Mouse (Mus musculus): ENCODE measurements around the gene Dido1. TPM values are rescaled to one million over a fixed set of nuclear protein-coding genes. Genes with fewer than 3 reads are reported as not detected.
A peak's percentile ranks its signal among the peaks of the same experiment; 100 is the strongest.

Dido1 gene
- polyA plus RNA-seq, 1 experiment from 2014 or later = 44.1 TPM

- DNase-seq (ENCODE audit: low spot score) (no peak), ATAC-seq (replicated peaks; ENCODE audit: low FRiP score) (no peak)
- no peaks in the 10 kb centered on the region for H3K4me1 ChIP-seq (replicated peaks; ENCODE audit: control insufficient read depth, insufficient read depth, low read length)
- WGBS = 89% methylated on average over 2 of the region's 2 CpGs
- no peaks in the 10 kb centered on the region for H3K27me3 ChIP-seq (ENCODE audit: control insufficient read depth, insufficient read depth, low read length)
- no peak overlapping the region for H3K4me3 ChIP-seq (ENCODE audit: low read depth, low read length)
- no peak overlapping the region for H3K4me2 ChIP-seq (ENCODE audit: low read depth, low read length, severe bottlenecking)
- H3K9me3 ChIP-seq (ENCODE audit: control insufficient read depth, low read length) = no peaks in the 10 kb centered on the region
- H3K27ac ChIP-seq (ENCODE audit: low read depth, low read length) = no peak overlapping the region
- peaks cover 24% of the 10 kb centered on the region for H3K36me3 ChIP-seq (ENCODE audit: control insufficient read depth, insufficient read depth, low read length)
- no peak overlapping the region for H3K9ac ChIP-seq (ENCODE audit: low read length)
Observed at GRCm38 (mm10) chr2:180681225-180681624, 28.6 kb downstream of the Dido1 start.

DNA sequence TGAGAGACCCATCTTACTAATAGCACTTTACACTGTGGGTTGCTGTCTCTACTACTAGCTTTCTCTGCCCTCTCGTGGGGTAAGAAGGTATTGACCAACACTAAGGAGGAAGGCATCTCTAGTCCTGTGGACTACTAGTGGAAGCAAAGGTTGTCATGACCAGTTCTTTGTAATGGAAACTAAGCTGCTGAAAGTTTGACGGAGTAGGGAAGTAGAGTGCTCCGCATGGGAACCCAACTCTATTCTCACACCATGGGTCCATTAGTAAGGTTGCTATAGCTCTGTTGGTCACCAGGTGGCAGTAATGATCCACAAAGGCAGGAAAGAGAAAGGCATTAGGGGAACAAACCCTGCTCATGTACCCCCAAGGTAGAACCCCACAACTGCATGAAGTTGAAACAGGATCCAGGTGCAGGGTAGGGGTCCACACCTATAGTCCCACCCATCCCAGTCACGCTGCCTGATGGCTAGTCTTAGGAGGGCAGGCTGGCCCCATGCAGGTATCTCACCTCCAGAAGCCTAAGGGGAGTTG, 31.1 kb downstream of the Dido1 start:
- no peaks in the 10 kb centered on the region for H3K9me3 ChIP-seq (ENCODE audit: control insufficient read depth, low read length)
- H3K27ac ChIP-seq (ENCODE audit: low read depth, low read length) = no peak overlapping the region
- H3K4me1 ChIP-seq (replicated peaks; ENCODE audit: control insufficient read depth, insufficient read depth, low read length) = no peaks in the 10 kb centered on the region
- H3K36me3 ChIP-seq (ENCODE audit: control insufficient read depth, insufficient read depth, low read length) = peaks cover 14% of the 10 kb centered on the region
- H3K9ac ChIP-seq (ENCODE audit: low read length) = no peak overlapping the region
- H3K4me3 ChIP-seq (ENCODE audit: low read depth, low read length) = no peak overlapping the region
- WGBS = 32% methylated on average over 4 of the region's 4 CpGs
- ATAC-seq (replicated peaks; ENCODE audit: low FRiP score) (peak; percentile 71), DNase-seq (ENCODE audit: low spot score) (peak; percentile 71)
- H3K4me2 ChIP-seq (ENCODE audit: low read depth, low read length, severe bottlenecking) = no peak overlapping the region
- H3K27me3 ChIP-seq (ENCODE audit: control insufficient read depth, insufficient read depth, low read length) = no peaks in the 10 kb centered on the region

GRCm38 (mm10) chr2:180676706-180677105, 33.1 kb downstream of the Dido1 start:
- no peak for ATAC-seq (replicated peaks; ENCODE audit: low FRiP score)
- Histone ChIP-seq H3K27me3 (ENCODE audit: control insufficient read depth, insufficient read depth, low read length) (no peaks in the 10 kb centered on the region), H3K4me1 (replicated peaks; ENCODE audit: control insufficient read depth, insufficient read depth, low read length) (no peaks in the 10 kb centered on the region), H3K4me3 (ENCODE audit: low read depth, low read length) (no peak overlapping the region), H3K4me2 (ENCODE audit: low read depth, low read length, severe bottlenecking) (no peak overlapping the region), H3K9me3 (ENCODE audit: control insufficient read depth, low read length) (no peaks in the 10 kb centered on the region), H3K36me3 (ENCODE audit: control insufficient read depth, insufficient read depth, low read length) (peaks cover 6% of the 10 kb centered on the region; the same call in 1 of the 2 replicates), H3K27ac (ENCODE audit: low read depth, low read length) (no peak overlapping the region), H3K9ac (ENCODE audit: low read length) (no peak overlapping the region)
- no peak for DNase-seq (ENCODE audit: low spot score)
- 95% methylated on average over 2 of the region's 2 CpGs for WGBS

DNA sequence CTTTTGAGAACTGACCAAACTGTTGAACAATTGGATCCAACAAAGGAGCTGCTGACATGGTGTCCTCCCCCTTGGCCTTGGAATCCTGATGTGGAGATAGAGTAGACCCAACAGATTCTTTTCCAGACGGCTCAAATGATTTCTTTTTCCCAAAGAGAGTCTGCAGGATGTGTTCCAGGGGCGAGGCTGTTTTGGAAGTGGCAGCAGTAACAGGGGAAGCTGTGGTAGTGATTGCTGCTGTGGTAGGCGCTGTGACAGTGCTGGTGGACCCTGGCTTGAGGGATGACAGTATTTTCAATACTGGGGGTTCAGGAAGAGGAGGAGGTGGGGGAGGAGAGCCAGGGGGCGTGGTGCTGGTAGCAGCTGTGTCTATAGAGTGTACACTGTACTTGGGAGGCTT, 47.8 kb downstream of the Dido1 start:
- no peak overlapping the region for H3K9ac ChIP-seq (ENCODE audit: low read length)

DNA sequence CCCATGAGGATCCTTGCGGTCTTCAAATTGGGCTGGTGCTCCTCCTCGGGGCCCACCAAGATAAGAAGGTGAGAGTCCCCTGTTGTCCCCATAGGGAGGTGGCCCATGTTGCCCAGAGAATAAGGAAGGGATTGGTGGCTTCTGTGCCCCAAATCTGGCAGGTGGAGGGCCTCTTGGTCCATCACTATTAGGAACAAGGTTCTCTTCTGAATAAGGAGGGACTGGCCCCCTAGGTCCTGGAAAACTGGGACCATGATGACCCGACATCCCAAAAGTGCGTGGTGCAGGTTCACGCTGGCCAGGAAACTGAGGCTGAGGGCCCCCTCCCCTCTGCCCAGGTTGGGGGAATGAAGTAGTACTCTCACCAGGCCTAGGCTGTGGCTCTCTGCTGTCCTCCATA, 49.3 kb downstream of the Dido1 start:
- DNase-seq (ENCODE audit: low spot score) = peak; percentile 47
- 97% methylated on average over 5 of the region's 5 CpGs for WGBS
- no peak overlapping the region for H3K4me3 ChIP-seq (ENCODE audit: low read depth, low read length)
- no peak overlapping the region for H3K27ac ChIP-seq (ENCODE audit: low read depth, low read length)
- H3K4me1 ChIP-seq (replicated peaks; ENCODE audit: control insufficient read depth, insufficient read depth, low read length) = 0 out of 2 replicates have a peak, but pooled peaks cover 6% of the 10 kb centered on the region
- no peak overlapping the region for H3K4me2 ChIP-seq (ENCODE audit: low read depth, low read length, severe bottlenecking)
- H3K9me3 ChIP-seq (ENCODE audit: control insufficient read depth, low read length) = no peaks in the 10 kb centered on the region
- no peak overlapping the region for H3K9ac ChIP-seq (ENCODE audit: low read length)
- no peak for ATAC-seq (replicated peaks; ENCODE audit: low FRiP score)
- no peaks in the 10 kb centered on the region; the same call in 1 of the 2 replicates for H3K27me3 ChIP-seq (ENCODE audit: control insufficient read depth, insufficient read depth, low read length)
- peaks cover 5% of the 10 kb centered on the region; the same call in 1 of the 2 replicates for H3K36me3 ChIP-seq (ENCODE audit: control insufficient read depth, insufficient read depth, low read length)

More for the DNA sequence above, 47.8 kb downstream of the Dido1 start:
- Histone ChIP-seq H3K4me2 (ENCODE audit: low read depth, low read length, severe bottlenecking) (no peak overlapping the region), H3K9me3 (ENCODE audit: control insufficient read depth, low read length) (no peaks in the 10 kb centered on the region), H3K36me3 (ENCODE audit: control insufficient read depth, insufficient read depth, low read length) (peaks cover 7% of the 10 kb centered on the region; the same call in 1 of the 2 replicates), H3K27me3 (ENCODE audit: control insufficient read depth, insufficient read depth, low read length) (no peaks in the 10 kb centered on the region; the same call in 1 of the 2 replicates), H3K4me1 (replicated peaks; ENCODE audit: control insufficient read depth, insufficient read depth, low read length) (0 out of 2 replicates have a peak, but pooled peaks cover 6% of the 10 kb centered on the region), H3K27ac (ENCODE audit: low read depth, low read length) (no peak overlapping the region), H3K4me3 (ENCODE audit: low read depth, low read length) (no peak overlapping the region)
- no peak for ATAC-seq (replicated peaks; ENCODE audit: low FRiP score)
- WGBS = 94% methylated on average over 4 of the region's 4 CpGs
- no peak for DNase-seq (ENCODE audit: low spot score)

- H3K9me3 ChIP-seq (ENCODE audit: control insufficient read depth, low read length) = no peaks in the 10 kb centered on the region
- no peaks in the 10 kb centered on the region; the same call in 1 of the 2 replicates for H3K27me3 ChIP-seq (ENCODE audit: control insufficient read depth, insufficient read depth, low read length)
- H3K4me2 ChIP-seq (ENCODE audit: low read depth, low read length, severe bottlenecking) = peak overlapping the region; percentile 37; the same call in 1 of the 2 replicates
- 0 out of 2 replicates have a peak, but pooled peaks cover 6% of the 10 kb centered on the region for H3K4me1 ChIP-seq (replicated peaks; ENCODE audit: control insufficient read depth, insufficient read depth, low read length)
- 31% methylated on average over 42 of the region's 42 CpGs for WGBS
- DNase-seq (ENCODE audit: low spot score) (peak; percentile 54), ATAC-seq (replicated peaks; ENCODE audit: low FRiP score) (0 out of 2 replicates have a peak, but pooled peaks have one; percentile 16)
- no peak overlapping the region for H3K27ac ChIP-seq (ENCODE audit: low read depth, low read length)
- H3K36me3 ChIP-seq (ENCODE audit: control insufficient read depth, insufficient read depth, low read length) = peaks cover 4% of the 10 kb centered on the region; the same call in 1 of the 2 replicates
- H3K4me3 ChIP-seq (ENCODE audit: low read depth, low read length) = no peak overlapping the region
- peak overlapping the region; percentile 61 for H3K9ac ChIP-seq (ENCODE audit: low read length)
Observed at GRCm38 (mm10) chr2:180659353-180660150, 50.2 kb downstream of the Dido1 start.

DNA sequence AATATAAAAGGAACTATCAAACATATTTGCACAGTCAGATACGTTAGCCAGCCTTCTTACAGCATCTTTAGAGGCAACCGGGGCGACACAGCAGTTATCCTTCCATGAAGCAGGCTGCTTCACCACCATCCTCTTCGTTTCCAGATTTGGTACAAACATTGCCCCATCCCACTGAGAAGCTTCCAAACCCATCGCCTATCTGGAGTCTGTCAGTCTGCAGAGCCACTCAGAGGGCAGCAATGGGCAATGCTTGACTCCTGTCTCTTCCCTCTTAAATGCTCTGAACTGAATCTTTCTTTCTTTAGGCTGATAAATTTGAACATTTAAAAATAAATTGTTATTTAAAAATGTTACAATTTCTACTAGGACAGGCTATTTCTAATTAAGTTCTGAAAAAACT, 51.4 kb downstream of the Dido1 start:
- Histone ChIP-seq H3K4me1 (replicated peaks; ENCODE audit: control insufficient read depth, insufficient read depth, low read length) (0 out of 2 replicates have a peak, but pooled peaks cover 6% of the 10 kb centered on the region), H3K4me2 (ENCODE audit: low read depth, low read length, severe bottlenecking) (no peak overlapping the region), H3K9ac (ENCODE audit: low read length) (no peak overlapping the region), H3K27me3 (ENCODE audit: control insufficient read depth, insufficient read depth, low read length) (no peaks in the 10 kb centered on the region; the same call in 1 of the 2 replicates), H3K27ac (ENCODE audit: low read depth, low read length) (no peak overlapping the region), H3K36me3 (ENCODE audit: control insufficient read depth, insufficient read depth, low read length) (peaks cover 4% of the 10 kb centered on the region; the same call in 1 of the 2 replicates), H3K9me3 (ENCODE audit: control insufficient read depth, low read length) (no peaks in the 10 kb centered on the region), H3K4me3 (ENCODE audit: low read depth, low read length) (no peak overlapping the region)
- ATAC-seq (replicated peaks; ENCODE audit: low FRiP score) (no peak), DNase-seq (ENCODE audit: low spot score) (no peak)
- WGBS = 89% methylated on average over 5 of the region's 5 CpGs

GRCm38 (mm10) chr2:180657394-180658013, 52.3 kb downstream of the Dido1 start:
- Histone ChIP-seq H3K4me3 (ENCODE audit: low read depth, low read length) (no peak overlapping the region), H3K27me3 (ENCODE audit: control insufficient read depth, insufficient read depth, low read length) (no peaks in the 10 kb centered on the region; the same call in 1 of the 2 replicates), H3K4me2 (ENCODE audit: low read depth, low read length, severe bottlenecking) (no peak overlapping the region), H3K27ac (ENCODE audit: low read depth, low read length) (no peak overlapping the region), H3K9ac (ENCODE audit: low read length) (no peak overlapping the region), H3K36me3 (ENCODE audit: control insufficient read depth, insufficient read depth, low read length) (peaks cover 4% of the 10 kb centered on the region; the same call in 1 of the 2 replicates), H3K9me3 (ENCODE audit: control insufficient read depth, low read length) (no peaks in the 10 kb centered on the region), H3K4me1 (replicated peaks; ENCODE audit: control insufficient read depth, insufficient read depth, low read length) (0 out of 2 replicates have a peak, but pooled peaks cover 6% of the 10 kb centered on the region)
- peak; percentile 83 for DNase-seq (ENCODE audit: low spot score)
- 0 out of 2 replicates have a peak, but pooled peaks have one; percentile 47 for ATAC-seq (replicated peaks; ENCODE audit: low FRiP score)
- WGBS = 77% methylated on average over 4 of the region's 4 CpGs
